Mouse (Mus musculus) adrenal gland, adult 18-20 months (tissue): ENCODE measurements around the gene Ldah. TPM values are rescaled to one million over a fixed set of nuclear protein-coding genes. Genes with fewer than 3 reads are reported as not detected.

Experiments used
- total RNA-seq, 2 experiments: library from RNA; stranded (reverse); gene quantifications; 1 replicate in 1 of 2; 2 replicates in 1 of 2; pipeline ENCODE4 v1.2.3; 2021

Ldah gene
- total RNA-seq, 2 experiments from 2014 or later = 52.4 to 55.3 TPM

Other genes with a start within 250 kb of the Ldah start
- gene Apob, start 230.5 kb upstream of the Ldah start, total RNA-seq = under 1 TPM in 1 of 2 experiments, not detected in 1; 0.93 TPM
- gene Gdf7, start 93.8 kb downstream of the Ldah start, total RNA-seq = not detected
- gene Hs1bp3, start 105.3 kb downstream of the Ldah start, total RNA-seq = 10 to 100 TPM; 12.4 to 16.5 TPM